Mouse (Mus musculus): ENCODE data around the gene Fam24a.

The Fam24a gene

DNA sequence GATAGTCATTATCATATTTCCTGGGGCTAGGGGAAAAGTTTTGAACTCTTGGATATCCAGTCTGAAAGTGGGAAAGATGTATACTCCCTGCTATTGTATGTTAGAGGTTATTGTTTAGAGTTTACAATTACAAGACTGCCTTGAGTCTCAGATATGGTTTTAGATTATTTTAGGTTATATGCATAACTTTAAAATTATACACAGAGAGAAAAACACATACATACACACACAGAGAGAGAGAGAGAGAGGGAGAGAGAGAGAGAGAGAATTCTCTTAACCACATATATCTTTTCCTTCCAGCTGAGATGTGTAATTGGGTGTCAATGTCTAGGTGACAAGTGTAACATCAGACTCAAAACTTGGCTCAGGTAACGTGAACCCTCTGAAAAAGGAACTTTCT lies at the start of gene Fam24a:
Gene Fam24a (plus strand): TSS at position 301 of the 400 bp plus-strand sequence.
- in situ Hi-C loops (cut with MboI; ENCODE audit: unreplicated experiment in 2 of 2): loop anchor here in 1 of 2 experiments (25.0 kb wide), 1 partner anchor 1696 kb away; no protein-coding TSS in a partner anchor

DNA sequence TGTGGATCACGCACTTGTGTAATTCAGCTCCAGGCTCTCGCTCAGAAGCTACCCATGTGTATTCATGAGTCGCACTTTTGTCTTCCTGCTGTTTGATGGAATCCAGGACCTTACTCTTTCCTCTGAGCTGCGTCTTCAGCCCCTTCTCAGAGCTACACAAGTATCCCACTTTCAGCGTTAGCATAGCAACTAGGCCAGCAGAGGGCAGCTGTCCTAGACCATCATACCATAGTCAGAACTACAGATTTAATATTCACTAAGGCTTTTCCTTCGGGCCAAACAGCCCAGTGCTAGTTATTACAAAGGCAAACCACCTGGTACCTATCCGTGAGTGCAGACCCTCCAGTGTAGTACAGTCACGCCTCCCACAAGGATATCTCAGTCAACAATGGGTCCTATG lies 36.5 kb upstream of the Fam24a start:
- in situ Hi-C loops (cut with MboI; ENCODE audit: unreplicated experiment in 2 of 2): no loop called here

DNA sequence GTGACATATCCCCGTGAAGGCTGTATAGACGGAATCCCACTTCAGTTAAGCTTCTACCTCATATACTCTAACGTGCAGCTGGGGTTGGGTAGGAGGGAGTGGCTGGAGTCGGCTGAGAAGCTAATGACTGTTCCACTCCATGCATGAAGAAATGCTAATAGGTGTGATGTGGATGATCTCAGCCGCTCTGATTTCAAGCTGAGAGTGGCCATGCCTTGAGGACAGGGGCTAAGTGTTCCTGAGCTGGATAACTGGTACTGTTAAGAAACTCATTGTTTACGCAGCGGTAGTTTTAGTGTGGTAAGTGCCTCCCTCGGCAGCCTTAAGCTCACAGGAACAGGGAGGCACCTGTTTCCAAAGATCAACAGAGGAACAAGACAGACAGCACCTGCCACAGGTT lies 30.3 kb upstream of the Fam24a start:
- in situ Hi-C loops (cut with MboI; ENCODE audit: unreplicated experiment in 2 of 2): no loop called here

DNA sequence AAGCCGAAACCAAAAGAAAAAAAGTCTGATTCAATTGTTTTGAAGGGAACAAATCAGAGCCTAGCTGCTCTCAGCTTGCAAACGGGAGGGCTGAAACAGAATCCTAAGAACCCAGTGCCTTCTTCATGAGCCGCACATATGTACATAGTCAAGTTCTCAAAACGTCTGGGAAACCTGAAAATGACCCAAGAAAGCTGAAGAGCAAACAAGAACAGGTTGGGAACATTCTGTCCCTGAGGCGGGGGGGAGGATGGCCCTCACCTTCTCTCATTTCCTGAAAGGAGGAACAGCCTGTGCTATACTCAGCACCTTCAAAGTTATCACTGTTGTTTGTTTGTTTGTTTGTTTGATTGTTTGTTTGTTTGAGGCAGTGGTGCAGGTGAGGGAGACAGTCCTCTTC lies 26.9 kb upstream of the Fam24a start:
- in situ Hi-C loops (cut with MboI; ENCODE audit: unreplicated experiment in 2 of 2): no loop called here

DNA sequence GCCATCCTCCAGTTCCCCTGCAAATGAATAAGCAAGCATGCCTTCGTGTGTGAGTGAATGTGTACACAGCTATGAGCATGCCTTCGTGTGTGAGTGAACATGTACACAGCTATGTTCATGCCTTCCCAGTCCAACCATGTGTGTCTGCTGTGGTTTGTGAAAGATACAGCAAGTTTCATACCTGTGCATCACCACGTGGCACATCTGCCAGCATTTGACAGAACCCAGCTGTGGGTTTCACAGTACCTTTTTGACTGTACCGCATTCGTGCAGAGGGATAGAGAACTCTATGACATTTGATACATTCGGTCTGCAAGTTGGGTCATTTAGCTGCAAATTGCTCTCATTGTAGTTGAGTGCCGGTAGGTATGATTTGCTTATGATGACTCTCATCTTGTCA lies 19.2 kb upstream of the Fam24a start:
- in situ Hi-C loops (cut with MboI; ENCODE audit: unreplicated experiment in 2 of 2): no loop called here

DNA sequence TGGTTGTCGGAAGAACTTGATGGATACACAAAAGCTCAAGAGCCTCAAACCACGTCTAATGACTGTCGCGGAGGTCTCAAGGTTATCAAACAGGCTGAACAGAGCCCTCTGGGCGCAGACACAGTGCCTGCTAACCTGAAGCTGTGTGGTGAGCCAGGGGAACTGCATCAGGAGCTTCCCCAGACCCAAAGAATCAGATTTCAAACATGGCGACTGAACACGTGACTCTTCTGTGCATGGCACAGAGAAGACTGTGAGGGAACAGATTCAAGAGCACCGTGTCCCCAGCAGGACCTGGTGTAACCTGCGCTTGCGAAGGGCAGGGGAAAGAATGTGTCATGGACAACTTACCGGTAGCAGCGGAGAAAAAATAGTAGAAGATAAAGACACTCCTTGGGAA lies 16.1 kb upstream of the Fam24a start:
- in situ Hi-C loops (cut with MboI; ENCODE audit: unreplicated experiment in 2 of 2): no loop called here

DNA sequence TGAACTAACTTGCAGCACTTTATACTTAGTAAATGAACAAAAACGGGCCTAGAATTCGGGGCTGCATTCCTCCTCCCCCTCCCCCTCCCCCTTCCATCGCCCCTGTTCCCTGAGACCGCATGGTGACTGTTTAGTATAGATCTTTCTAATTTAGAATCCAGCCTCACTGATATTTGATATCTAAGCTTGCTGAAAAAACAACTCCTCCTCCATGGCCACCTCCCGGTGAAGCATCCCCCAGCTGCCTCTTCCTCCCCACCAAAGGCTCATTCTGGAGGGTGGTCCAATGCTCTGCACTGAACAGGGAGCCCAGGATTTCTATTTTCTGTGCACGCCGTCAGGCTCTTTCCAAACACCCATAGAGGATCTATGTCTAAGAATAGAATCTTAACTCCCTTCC lies 15.3 kb upstream of the Fam24a start:
- in situ Hi-C loops (cut with MboI; ENCODE audit: unreplicated experiment in 2 of 2): no loop called here

DNA sequence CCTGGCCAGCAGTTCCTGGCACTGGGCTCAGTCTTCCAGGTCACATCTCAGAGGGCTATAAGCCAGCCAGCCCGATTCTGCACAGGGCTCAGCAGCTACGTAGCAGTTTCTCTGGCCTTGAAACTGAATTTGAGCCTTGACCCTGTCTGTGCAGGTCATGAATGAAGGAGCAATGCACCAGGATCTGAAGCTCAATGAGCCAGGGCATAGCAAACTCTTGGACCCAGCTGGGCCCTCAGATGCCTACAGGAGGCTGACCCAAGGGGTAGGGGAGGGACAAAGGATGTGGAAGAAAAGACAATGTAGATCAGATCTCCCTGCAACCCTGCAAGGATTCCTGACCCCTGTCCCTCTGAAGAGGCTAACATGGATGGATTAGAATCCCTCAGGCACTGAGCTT lies 11.5 kb upstream of the Fam24a start, which contains the start of gene Cuzd1:
Gene Cuzd1 (minus strand): TSS at position 101 of the 400 bp plus-strand sequence.
- in situ Hi-C loops (cut with MboI; ENCODE audit: unreplicated experiment in 2 of 2): no loop called here

DNA sequence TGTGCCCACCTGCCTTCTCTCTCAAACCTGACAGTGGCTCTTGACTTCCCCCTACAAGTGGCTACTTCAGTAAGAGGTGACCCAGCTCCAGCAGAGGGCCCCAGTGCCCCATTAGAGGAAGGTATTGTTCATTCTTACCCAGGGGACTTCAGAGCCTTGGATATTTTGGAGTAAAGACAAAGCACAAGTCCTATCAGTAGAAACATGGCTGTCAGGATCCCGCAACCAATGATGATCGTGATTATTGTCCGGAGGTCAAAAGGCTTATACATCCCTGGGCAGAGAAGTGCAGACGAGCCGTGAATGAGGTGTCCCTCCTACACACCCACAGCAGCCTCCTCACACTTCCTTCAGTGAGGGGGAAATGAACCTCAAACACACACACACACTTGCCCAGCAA lies 6.6 kb upstream of the Fam24a start:
- in situ Hi-C loops (cut with MboI; ENCODE audit: unreplicated experiment in 2 of 2): loop anchor here in 1 of 2 experiments (25.0 kb wide), 1 partner anchor 1690 kb away; no protein-coding TSS in a partner anchor

DNA sequence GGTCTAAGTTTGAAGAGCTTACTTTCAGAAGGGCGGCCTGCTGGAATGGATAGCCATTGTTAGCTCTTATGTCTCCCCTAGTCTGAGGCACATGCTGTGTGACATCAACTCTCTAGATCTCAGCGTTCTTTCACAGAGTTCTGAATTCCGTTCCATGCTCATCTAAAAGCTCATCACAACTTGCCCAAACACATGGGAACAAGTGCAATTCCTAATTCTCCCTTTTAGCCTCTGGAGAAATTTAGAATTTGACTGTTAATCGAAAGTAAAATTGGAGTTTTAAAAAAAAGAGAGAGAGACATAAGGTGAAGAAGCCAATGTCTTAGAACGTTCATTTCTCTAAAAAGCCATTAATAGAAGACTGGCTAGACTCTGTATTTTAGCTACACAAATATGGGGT lies 4.2 kb upstream of the Fam24a start, which contains the start of gene Fam24b:
Gene Fam24b (minus strand): TSS at position 101 of the 400 bp plus-strand sequence.
- in situ Hi-C loops (cut with MboI; ENCODE audit: unreplicated experiment in 2 of 2): loop anchor here in 1 of 2 experiments (25.0 kb wide), 1 partner anchor 1692 kb away; no protein-coding TSS in a partner anchor

DNA sequence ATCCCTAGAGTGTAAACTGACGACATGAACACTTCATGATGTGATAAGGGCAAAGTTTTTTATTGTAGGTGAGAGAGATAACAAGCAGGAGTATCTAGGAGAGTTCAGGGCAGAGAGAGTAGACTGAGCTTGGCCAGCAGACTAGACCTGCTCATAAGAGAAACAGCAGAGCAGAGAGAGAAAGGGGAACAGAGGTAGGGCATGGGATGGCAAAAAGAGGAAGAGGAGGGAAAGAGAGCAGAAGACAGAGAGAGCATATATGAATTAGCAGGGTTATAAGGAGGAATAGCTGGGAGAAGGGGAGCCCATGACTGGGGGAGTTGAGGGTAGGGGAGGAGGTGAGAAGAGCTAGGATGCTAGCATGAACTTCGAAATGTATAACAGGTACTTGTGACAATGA lies 2.0 kb upstream of the Fam24a start:
- in situ Hi-C loops (cut with MboI; ENCODE audit: unreplicated experiment in 2 of 2): loop anchor here in 1 of 2 experiments (25.0 kb wide), 1 partner anchor 1694 kb away; no protein-coding TSS in a partner anchor

DNA sequence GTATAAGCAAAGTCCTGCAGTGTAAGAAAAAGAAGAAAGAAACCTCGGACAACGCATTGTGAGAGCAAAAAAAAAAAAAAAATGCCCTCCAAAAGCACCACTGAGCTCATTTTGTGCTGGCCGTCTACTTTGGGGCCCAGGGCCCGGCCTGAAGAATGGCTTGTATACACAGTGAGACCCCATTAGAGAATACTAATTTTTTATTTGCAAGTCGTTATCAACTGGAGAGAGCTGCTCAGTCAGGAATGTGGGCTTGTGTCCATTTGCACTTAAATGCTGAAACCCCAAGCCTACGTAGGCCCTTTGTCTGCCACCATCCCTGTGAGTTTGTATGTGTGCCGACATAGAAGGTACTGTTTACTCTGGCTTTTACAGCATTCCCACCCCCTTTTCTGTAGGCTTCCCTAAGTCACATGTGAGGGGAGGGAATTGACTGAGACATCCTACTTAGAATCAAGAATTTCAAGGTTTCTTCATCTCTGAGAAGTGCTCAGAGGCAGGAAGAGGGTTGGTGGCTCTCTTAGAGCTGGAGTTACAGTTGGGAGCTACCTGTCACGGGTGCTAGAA lies 3.9 kb downstream of the Fam24a start:
- in situ Hi-C loops (cut with MboI; ENCODE audit: unreplicated experiment in 2 of 2): loop anchor here in 1 of 2 experiments (25.0 kb wide), 1 partner anchor 1700 kb away; no protein-coding TSS in a partner anchor

DNA sequence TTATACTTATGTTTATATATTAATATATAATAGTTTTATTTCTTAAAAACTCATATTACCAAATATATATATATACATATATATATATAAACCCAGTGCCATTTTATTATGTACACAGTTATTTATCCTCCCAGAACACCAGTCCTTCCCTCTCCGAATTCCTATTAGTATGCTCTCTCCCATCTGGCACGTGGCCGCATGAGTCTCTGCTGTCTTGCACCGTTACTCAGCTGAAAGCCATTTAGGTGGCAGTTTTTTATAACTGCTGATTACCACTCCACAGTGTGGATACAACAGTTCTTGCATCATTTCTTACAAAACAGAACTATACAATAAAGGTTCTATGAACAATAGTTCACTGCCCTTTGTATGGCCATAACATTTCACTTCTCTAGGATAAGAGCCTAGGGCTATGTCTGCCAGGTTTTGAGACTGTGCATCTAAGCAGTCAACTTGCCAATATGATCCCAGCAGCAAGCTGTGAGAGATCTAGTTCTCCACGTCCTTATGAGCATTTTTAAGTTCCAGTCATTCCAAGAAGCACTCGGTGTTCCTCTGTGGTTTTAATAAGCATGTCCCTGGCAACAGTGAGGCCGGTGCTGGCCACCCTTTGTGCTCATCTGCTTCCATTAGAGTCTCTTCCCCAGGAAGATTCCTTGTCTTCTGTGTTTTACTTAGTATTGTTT lies 12.3 kb downstream of the Fam24a start:
- in situ Hi-C loops (cut with MboI; ENCODE audit: unreplicated experiment in 2 of 2): loop anchor here in 1 of 2 experiments (25.0 kb wide), 1 partner anchor 1709 kb away; no protein-coding TSS in a partner anchor

DNA sequence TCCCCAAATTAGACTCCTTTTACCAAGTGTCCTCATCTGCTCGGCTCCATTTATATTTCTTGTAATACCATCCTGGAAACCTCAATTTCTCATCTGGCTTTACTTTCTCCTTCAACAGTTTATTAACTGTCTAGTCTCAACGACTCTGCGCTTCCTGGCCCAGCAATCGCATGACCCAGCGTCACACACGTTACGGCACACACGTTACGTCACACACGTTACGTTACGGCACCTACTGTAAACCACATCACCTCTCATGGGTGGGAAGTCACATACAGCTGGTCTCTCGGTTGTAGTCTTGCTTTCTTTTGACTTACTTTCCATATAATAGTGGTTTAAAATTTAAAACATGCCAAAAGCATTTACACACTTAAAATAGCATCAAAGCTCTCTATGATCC lies 22.4 kb downstream of the Fam24a start:
- in situ Hi-C loops (cut with MboI; ENCODE audit: unreplicated experiment in 2 of 2): loop anchor here (25.0 kb wide), 4 partner anchors 819 to 1744 kb away; no protein-coding TSS in a partner anchor

DNA sequence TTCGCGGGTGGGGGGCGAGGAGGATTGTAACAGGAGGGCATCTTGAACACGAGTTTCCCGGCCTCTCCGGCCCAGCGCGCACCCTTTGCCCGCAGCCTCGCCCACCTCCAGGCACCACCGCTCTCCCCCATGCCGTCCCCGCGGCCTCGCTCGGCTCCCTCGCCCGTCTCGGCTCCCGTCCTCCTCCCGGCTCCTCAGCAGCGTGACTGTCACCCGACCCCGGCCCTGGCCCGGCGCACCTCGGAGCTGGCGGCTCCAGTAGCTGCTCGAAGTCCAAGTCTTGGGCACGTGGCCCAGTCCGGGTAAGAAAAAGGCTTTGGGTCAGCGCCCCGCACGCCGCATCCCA lies 28.6 kb downstream of the Fam24a start:
- in situ Hi-C loops (cut with MboI; ENCODE audit: unreplicated experiment in 2 of 2): loop anchor here (5.0 to 25.0 kb wide), 8 partner anchors 45 to 1750 kb away; partner anchors contain the start of gene Bub3 (in 1 of the 2)

DNA sequence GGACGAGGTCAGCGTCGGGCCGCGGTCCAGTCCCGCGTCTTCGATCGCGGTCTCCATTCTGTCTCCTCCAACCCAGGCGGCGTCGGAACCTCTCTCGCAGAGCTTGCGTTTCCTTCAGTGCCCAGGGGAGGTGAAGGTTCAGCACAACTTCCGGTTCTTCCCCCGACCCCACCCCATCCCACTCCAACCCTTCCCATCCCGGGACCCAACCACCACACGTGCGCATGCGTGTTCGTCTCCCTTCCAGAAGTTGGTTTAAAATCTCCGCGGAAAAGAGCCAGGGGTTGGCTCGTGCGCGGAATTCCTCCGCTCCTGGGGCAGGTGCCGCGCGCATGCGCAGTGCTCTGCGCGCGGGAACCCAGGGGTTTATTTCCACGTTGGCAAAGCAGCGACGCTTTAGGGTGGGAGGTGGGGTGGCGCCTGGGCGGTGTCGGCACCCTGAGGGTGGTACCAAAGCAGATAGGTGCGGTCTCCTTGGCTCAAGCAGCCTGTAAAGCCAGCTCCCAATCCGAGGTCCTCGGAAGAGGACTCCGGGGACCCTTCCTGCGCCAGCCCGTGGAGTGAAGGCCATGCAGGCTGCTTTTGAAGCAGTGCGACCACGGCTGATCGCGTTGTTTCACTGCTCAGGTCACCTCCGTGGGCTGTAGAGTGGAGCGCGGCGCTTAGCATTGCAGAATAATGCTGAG lies 29.1 kb downstream of the Fam24a start, which contains the start of gene 2310057M21Rik:
Gene 2310057M21Rik (minus strand): TSS at position 145 of the 686 bp plus-strand sequence.
- in situ Hi-C loops (cut with MboI; ENCODE audit: unreplicated experiment in 2 of 2): loop anchor here (5.0 to 25.0 kb wide), 8 partner anchors 45 to 1750 kb away; partner anchors contain the start of gene Bub3 (in 1 of the 2)

DNA sequence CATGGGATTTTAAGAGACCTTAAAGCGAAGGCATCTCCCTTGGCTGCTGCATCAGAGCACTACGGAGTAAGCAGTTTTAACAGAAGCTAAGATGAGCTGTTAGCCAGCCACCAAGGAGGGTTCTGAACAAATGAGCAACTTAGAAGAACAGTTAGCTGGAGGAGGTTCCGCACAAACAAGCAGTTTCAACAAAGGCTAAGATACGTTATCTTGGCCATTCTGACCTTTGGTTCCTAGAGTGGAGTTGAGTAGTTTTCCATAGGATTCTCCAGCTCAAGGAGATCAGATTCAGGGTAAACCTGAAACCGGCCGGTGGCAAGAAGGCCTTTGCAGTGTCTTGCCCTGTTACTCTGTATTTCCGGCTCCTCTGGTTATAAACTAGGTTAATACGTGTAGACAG lies 30.5 kb downstream of the Fam24a start:
- in situ Hi-C loops (cut with MboI; ENCODE audit: unreplicated experiment in 2 of 2): loop anchor here (5.0 to 25.0 kb wide), 8 partner anchors 43 to 1752 kb away; partner anchors contain the start of gene Bub3 (in 1 of the 2)

DNA sequence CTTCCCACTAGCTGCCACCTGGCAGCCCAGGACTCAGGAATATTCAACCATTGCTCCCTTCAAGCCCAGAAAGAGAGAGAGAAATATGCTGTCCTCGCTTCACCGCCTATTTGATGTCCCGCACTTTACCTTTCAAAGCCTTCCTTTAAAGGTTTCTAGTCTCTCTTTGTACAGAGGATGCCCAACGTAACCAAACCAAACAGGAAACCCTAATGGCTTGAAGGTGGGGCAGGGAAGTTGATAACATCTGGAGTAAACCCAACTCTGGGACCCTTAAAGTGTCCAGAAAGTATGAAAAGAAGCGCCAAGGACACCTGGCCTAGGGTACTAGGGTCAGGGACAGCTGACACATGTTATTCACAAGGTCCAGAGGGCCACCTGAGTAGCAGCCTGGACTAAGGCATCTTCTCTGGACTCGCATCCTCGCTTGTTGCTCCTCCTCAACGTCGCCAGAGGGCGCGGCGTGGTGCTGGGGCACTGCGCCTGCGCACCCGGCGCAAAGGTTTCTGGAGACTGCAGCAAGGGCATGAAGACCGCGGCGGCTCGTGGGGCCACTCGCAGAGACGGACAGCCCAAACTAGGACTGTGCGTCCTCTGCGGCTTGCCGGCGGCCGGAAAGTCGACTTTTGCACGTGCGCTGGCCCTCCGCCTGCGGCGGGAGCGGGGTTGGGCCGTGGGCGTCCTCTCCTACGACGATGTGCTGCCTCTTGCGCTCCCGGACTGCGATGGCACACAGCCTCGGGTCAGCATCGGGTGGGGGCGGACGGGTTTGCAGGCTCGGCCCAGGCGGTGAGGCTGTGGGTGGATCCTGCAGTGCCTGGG lies 37.2 kb downstream of the Fam24a start, which contains the start of gene Pstk:
Gene Pstk (plus strand): TSS at position 494 of the 822 bp plus-strand sequence.
- in situ Hi-C loops (cut with MboI; ENCODE audit: unreplicated experiment in 2 of 2): loop anchor here (5.0 to 25.0 kb wide), 5 partner anchors 36 to 1759 kb away; no protein-coding TSS in a partner anchor

DNA sequence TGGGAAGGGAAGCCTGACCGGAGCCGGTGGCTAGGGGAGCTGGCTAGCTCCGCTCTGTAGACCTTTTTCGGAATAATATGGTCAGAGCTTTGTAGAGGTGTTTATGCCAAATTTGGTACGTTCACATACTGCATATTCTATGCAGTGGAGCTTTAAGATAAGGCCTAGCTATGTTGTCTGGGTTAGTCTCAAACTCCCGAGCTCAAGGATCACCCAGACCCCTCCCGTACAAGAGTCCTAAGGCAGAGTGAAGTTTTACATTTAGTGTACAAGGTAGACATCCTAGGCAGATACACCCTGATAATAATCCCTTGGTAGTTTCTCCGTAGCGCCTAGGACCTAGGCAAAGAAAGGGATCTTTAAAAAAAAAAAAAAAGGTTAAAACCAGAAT lies 37.8 kb downstream of the Fam24a start:
- in situ Hi-C loops (cut with MboI; ENCODE audit: unreplicated experiment in 2 of 2): loop anchor here (5.0 to 25.0 kb wide), 5 partner anchors 36 to 1759 kb away; no protein-coding TSS in a partner anchor
